Mouse (Mus musculus) liver, embryonic 14.5 days (tissue): ENCODE data around the gene Sf3b3.

Experiments
- CTCF ChIP-seq: IDR thresholded peaks from 2 replicates; pipeline ENCODE4 v1.5.1; 2016; ENCODE audit warnings: antibody characterized with exemption, low read depth, control low read depth
- EP300 ChIP-seq: IDR thresholded peaks from 2 replicates; pipeline ENCODE4 v1.6.1; 2016; ENCODE audit warnings: antibody characterized with exemption, low read depth

DNA sequence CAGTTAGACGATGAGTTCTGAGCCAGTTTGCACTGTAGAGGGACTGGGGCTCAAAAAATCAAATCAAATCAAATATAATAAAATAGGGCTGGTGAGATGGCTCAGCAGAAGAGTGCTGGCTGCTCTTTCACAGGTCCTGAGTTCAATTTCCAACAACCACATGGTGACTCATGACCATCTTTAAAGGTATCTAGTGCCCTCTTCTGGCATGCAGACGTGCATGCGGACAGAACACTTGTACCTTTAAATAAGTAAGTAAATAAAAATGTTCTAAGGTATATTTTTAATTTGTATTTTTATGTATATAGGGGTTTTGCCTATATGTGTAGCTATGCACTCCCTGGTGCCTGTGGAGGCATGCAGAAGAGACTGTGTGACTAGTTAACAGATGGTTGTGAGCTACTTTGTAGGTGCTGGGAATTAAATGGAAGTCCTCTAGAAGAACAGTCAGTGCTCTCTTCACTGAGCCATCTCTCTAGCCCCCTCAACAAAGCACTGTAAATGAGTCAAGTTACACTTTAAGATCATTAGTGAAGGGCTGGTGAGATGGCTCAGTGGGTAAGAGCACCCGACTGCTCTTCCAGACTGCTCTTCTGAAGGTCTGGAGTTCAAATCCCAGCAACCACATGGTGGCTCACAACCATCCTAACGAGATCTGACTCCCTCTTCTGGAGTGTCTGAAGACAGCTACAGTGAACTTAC, 10.3 kb upstream of the Sf3b3 start:
- TF ChIP-seq CTCF (peak; percentile 36; the same call in 1 of the 2 replicates), EP300 (no peak)
